Mouse (Mus musculus) mesoderm, embryonic 11.5 days (tissue): Measurements from ENCODE around the gene Fam160a2.
"Not testable (repeated sequence)": the region's sequence is repeated elsewhere in the genome, so short reads cannot be mapped to it uniquely, and the experiment has no call there.

Source experiments
- DNase-seq: peaks from one replicate; pipeline ENCODE4 v3.0.0-alpha.2; 2012; ENCODE audit warnings: low read depth, low spot score

Gene Fam160a2

GRCm38 (mm10) chr7:105394606-105395005 is 5.2 kb downstream of the Fam160a2 start:
- DNase-seq, result no peak

- DNase-seq, result no peak
Observed at GRCm38 (mm10) chr7:105390236-105390635, 9.6 kb downstream of the Fam160a2 start.

- DNase-seq, result no peak
Observed at GRCm38 (mm10) chr7:105387696-105388095, 12.2 kb downstream of the Fam160a2 start.

- no peak for DNase-seq
Observed at GRCm38 (mm10) chr7:105380329-105380728, 19.5 kb downstream of the Fam160a2 start.

GRCm38 (mm10) chr7:105374866-105375265 is 25.0 kb downstream of the Fam160a2 start, which contains the start of gene Gm5901:
TSS of gene Gm5901 (plus strand) at chr7:105375038.
- DNase-seq, result no peak

- no peak for DNase-seq
Observed at GRCm38 (mm10) chr7:105373976-105374375, 25.9 kb downstream of the Fam160a2 start.

GRCm38 (mm10) chr7:105373509-105373908 is 26.3 kb downstream of the Fam160a2 start:
- DNase-seq, result no peak

- DNase-seq, result no peak
Observed at GRCm38 (mm10) chr7:105372912-105373311, 26.9 kb downstream of the Fam160a2 start.

GRCm38 (mm10) chr7:105368521-105368920 is 31.3 kb downstream of the Fam160a2 start:
- no peak for DNase-seq

GRCm38 (mm10) chr7:105367930-105368329 is 31.9 kb downstream of the Fam160a2 start, which contains the start of gene Olfr692:
TSS of gene Olfr692 (plus strand) at chr7:105368230.
- DNase-seq, result no peak

GRCm38 (mm10) chr7:105367268-105367667 is 32.6 kb downstream of the Fam160a2 start:
- no peak for DNase-seq

GRCm38 (mm10) chr7:105361713-105362112 is 38.1 kb downstream of the Fam160a2 start:
- no peak for DNase-seq

- not testable (repeated sequence) for DNase-seq
Observed at GRCm38 (mm10) chr7:105356487-105356886, 43.4 kb downstream of the Fam160a2 start.

GRCm38 (mm10) chr7:105356064-105356463 is 43.8 kb downstream of the Fam160a2 start:
- not testable (repeated sequence) for DNase-seq

GRCm38 (mm10) chr7:105342752-105343151 is 57.1 kb downstream of the Fam160a2 start:
- no peak for DNase-seq

- DNase-seq, result no peak
Observed at GRCm38 (mm10) chr7:105342170-105342569, 57.7 kb downstream of the Fam160a2 start, which contains the start of gene Olfr691. TSS of gene Olfr691 (minus strand) at chr7:105342270.

GRCm38 (mm10) chr7:105334004-105334403 is 65.8 kb downstream of the Fam160a2 start, which contains the start of gene Olfr690:
TSS of gene Olfr690 (minus strand) at chr7:105334104.
- no peak for DNase-seq

- DNase-seq, result no peak
Observed at GRCm38 (mm10) chr7:105325302-105325701, 74.6 kb downstream of the Fam160a2 start.
